Mouse (Mus musculus) MN1 (cell line): ENCODE data around the gene Pip4k2c.
"Not testable (repeated sequence)": the region's sequence is repeated elsewhere in the genome, so short reads cannot be mapped to it uniquely, and the experiment has no call there.

Experiments used
- DNase-seq: peaks from one replicate; pipeline ENCODE4 v3.0.0-alpha.2; 2016; ENCODE audit warnings: low spot score

Pip4k2c gene

DNA sequence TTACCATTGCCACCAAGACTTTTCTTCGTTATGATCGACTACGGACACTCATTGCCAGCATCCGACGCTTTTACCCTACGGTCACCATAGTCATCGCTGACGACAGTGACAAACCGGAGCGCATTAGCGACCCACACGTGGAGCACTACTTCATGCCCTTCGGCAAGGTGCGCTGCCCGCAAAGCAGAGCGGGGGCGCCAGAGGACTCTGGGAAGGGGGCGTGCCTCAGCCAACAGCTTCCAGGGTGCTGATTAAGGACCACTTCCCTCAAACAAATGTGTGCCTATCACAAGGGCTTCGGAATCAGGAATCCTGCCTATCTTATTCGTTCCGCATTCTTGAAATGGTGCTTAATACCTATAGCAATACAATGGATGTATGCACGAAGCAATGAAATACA is 41.4 kb downstream of the Pip4k2c start:
- DNase-seq: no peak

DNA sequence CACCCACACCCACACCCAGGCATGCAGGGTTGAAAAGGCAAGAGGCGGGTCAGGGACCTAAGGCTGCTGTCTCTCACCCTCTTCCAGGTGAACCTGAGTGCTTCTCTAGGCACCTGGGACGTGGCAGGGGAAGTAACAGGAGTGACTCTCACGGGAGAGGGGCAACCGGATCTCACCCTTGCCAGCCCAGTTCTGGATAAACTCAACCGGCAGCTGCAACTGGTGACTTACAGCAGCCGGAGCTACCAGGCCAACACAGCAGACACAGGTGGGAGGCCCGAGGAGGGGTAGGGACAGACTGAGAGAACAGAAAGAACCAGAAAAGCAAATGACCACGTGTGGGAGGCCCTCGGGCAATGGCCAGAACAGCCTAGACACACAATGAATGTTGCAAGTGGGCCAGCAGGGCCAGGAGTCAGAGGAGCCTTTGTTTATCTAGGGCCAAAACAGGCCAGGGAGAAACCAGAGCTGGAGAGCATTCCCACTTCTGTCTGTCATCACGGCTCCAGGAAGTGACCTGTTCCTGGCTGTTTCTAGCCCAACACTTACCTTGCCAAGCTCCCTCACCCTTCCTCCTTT is 43.7 kb downstream of the Pip4k2c start:
- peak; percentile 40 for DNase-seq

DNA sequence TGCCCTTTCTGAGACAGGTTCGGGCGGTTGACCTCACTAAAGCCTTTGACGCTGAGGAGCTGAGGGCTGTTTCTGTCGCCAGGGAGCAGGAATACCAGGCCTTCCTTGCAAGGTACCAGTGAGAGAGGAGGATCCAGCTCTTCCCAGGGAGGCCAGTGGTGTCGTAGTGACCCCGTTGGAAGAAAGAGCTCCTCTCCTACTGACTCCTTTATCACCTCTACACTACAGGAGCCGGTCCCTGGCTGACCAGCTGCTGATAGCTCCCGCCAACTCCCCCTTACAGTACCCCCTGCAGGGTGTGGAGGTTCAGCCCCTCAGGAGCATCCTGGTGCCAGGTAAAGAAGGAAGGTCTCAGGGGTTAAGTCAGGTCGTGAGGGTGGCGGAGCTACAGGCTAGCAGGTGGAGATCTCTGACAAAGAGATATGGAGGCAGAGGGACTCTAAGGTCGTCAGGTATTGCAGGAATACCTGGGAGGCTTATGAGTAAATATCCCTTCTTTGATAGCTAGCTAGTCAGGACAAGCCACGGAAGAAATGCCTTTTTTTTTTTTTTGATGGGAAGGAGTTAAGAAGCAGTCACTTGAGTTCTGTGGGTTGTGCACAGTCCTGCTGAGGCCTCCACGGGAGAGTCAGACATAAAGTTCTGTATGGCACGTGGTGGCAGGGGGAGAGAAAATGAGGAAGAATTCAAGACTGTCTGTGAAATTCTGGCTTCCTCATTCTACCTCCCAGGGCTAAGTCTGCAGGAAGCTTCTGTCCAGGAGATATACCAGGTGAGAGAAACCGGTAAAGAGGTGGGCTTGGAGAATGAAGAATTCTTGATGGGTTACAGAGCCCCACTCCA is 44.4 kb downstream of the Pip4k2c start:
- DNase-seq: no peak

DNA sequence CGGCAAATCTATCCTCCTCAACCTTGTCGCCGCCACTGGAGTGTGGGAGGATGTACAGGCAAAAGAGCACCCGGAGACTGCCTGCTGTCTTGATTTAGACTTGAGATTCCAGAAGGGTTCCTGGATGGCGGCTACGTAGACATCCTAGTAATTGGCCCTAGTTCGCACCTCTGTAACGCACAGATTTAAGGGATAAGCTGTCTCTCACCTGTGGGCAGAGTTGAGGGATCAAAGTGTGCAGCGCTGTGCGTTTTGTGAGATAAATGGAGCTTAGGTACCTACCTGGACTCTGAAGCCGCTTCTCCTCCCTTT is 45.0 kb downstream of the Pip4k2c start:
- no peak for DNase-seq

DNA sequence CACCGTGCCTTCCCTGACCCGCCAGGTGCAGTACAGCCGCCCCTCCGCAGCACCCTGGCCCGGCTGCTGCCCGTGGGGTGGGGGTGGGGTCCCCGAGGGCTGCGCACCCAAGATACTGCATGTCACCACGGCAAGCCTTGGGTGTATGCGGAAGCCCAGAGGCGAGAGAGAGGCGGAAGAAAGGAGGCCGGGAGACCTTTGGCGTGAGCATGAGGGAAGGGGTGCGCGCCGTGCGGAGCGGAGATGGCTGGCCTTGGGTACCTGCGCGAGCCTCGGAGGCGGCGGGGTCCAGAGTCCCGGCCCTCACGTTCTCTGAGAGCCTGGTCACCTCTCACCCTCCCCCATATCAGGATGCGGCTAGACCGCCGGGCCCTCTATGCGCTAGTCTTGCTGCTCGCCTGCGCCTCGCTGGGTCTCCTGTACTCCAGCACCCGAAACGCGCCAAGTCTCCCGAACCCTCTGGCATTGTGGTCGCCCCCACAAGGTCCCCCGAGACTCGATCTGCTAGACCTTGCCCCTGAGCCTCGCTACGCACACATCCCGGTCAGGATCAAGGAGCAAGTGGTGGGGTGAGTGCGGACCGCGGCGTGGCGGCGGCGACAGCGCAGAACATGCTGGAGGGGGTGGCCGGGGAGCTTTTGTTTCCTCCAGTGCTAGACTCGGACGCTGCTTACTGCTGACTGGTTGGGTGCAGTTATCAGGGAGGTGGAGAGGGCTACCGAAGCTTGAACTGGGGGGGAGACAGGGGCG is 45.6 kb downstream of the Pip4k2c start:
- DNase-seq: no peak

DNA sequence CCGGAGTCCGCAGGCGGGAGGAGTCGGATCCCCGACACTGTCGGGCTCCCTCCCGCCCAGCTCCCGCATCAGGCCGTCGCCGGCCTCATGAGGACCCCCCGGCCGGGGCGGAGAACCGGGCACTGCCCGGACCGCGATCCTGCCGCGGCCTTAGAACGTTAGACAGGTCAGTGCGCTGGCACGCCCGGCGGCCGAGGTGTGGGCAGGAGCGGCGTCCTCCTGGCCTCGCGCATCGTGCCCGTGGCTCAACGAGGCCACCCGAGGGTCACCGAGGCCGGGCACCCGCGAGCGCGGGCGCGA is 46.1 kb downstream of the Pip4k2c start:
- DNase-seq: no peak

DNA sequence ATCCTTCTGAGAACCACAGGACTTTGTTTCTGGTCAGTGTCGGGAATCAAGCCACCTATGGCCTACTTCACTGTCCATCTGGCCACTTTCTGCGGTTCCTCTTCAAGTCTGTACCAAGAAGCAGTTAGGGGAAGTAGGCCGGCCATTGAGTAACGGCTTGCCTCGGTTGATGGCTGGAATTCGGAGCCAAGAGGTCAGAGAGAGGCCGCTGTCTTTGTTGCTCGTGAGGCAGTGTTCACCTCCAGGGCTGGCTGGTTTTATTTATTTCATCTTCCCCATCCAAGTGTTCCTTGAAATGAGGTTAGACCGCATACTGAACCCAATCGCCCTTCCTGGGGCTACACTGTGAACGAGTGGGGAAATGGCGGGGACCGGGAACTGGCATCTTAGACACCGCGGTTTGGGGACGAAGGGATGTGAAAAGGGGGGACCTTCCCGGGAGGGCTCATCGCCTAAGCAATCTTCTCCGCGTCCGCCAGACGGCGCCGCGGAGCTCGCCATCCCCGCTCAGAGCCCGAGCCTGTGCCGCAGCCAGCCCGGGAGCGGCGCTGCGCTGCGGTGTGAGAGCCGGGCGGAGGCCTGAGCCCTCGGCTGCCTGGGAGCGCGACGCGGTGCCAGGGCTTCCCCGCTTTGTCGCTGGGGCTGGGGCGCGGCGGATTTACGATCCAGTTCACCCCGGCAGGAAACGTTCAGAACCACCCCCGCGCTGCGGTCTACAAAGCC is 46.6 kb downstream of the Pip4k2c start, which contains the start of gene B4galnt1:
TSS of gene B4galnt1 (plus strand) at position 595 of the 723 bp plus-strand sequence.
- peak; percentile 45 for DNase-seq

DNA sequence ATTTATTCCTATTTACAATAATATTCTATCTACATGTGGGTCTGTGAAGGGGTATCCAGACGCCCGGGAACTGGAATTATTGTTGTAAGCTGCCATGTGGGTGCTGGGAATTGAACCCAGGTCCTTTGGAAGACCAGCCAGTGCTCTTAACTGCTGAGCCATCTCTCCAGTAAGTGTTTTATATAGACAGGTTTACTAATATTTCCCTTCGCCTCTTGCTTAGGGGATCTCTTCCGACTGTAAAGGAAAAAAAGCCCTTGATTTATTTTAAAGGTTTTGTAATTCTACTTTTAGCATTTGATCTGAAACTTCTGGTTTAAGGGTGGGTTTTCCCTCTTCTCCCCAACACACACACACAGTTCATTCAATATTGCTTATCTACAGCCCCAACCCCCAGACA is 47.2 kb downstream of the Pip4k2c start:
- no peak for DNase-seq

DNA sequence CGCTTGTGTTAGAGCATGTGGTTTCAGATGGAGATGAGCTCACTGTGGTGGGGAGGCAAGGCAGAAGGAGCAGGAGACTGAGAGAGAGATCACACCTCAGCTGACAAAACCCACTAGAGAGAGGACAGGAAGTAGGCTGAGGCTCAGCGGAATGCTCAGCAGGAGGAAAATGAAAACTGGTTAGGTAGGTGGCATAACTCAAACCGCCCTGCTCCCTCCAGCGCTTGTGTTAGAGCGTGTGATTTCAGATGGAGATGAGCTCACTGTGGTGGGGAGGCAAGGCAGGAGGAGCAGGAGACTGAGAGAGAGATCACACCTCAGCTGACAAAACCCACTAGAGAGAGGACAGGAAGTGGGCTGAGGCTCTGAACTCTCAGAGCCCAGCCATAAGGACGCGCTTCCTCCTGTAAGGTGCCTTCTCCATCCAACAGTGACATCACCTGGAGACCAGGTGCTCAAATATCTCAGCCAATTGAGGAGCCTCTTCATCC is 48.6 kb downstream of the Pip4k2c start:
- DNase-seq: not testable (repeated sequence)

DNA sequence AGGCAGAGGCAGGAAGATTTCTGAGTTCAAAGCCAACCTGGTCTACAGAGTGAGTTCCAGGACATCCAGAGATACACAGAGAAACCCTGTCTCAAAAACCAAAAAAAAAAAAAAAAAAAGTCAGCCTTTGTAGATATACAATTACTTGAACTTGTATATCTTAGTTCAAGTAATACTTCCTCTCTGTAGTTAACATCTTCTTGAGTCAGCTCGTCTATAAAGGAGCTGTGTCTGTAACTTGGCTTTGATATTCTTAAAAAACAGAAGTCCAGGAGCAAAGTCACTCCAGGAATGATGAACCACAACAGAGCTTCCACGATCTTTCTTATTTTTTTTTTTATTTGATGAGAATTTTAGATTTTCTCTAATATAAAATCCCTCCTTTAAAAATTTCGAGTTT is 50.7 kb downstream of the Pip4k2c start:
- no peak for DNase-seq

DNA sequence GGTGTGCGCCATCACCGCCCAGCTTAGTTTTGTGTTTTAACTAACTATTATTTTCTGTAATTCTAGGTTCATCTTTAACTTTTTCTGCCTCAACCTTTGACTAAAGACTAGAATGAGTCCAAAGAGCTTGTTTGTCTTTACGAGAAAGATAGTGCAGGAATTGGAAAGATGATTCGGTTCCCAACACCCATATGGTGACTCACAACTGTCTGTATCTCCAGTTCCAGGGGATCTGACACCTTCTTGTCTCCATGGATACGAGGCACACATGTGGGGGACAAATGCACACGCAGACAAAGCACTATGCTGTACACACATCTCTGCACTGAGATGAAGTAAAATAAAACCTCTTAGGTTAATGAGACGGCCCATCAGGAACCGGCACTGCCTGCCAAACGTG is 51.3 kb downstream of the Pip4k2c start:
- no peak for DNase-seq

DNA sequence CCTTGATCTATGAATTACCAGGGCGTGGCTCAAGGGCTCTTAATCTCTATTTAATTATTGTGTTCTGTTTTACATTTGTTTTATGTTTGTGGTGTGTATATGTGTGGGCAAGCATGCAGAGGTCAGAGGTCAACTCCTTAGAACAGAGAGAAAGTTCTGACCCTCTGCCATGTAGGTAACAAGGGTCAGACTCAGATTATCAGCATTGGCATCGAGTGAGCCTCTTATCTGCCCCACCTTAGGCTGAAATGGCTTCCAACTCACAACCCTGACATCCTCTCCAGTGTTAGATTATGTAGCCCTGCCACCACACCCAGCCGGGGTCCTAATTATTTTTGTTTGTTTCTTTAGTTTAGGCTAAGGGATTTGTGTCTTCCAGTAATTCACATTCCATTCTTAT is 52.9 kb downstream of the Pip4k2c start:
- DNase-seq: no peak

DNA sequence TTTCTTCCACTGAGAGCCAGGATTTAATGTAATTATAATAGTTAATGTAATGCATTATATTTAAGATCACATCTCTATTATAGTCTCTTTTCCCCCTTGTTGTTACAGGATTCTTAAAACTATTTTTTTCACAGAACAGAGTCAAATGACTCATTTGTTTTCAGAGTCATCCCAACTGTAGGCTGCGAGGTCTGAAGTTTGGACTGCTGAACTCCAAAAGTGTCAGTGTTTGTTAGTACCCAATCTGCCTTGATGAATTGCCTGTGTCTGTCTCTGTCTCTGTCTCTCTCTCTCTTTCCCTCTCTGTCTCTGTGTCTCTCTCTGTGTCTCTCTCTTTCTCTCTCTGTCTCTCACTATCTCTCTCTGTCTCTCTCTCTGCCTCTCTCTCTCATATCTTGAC is 54.9 kb downstream of the Pip4k2c start:
- DNase-seq: no peak

DNA sequence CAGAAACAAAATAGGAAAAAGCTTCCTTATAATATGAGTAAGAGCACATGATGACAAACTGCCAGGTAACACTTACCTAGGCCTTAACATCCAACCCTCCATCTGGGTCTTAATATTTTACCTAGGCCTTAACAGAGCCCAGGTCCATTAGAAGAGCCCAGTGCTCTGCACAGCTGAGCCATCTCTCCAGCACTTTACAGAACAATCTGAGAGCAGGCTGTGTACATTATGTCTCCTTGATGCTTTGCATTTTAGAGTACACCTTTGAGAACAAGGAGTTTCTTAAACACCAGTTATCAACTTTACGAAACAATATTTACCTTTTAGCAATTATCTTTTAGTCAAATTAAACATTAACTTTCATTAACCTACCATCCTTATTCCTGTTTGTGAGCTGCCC is 55.3 kb downstream of the Pip4k2c start:
- no peak for DNase-seq

DNA sequence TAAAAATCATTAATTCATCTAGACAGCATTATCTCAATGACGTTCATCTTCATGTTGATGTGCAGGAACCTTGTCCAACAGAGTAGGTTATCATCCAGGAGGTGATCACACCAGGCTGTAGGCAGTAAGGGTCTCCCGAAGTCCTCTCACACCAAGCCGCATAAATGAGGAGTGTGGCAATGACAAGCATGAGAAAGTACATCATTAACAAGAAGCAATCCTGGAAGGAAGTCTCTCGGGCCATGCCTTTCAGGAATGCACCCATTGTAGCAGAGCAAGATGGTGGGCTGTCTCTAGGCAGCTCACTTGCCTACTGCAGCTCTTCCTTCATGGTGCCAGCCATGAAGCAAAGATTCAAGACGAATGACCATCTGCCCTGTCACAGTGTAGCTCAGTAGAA is 56.7 kb downstream of the Pip4k2c start:
- no peak for DNase-seq

DNA sequence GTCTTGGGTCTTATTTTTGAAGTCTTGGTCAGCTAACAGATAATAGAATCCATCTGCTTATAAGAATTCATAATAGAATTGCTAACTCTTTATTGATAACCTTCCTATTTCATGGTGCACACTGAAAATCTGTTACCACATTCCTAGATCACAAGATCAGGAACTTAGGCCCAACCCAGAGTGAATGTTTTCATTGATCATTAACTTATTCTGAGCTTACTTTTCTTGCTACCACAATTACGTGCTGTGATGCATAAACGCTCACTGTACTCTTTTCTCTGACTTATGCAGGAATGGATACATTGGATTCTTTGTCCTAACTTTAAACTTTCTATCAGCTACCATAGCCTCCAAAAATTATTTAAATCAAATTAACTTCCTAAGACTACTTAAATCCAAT is 57.1 kb downstream of the Pip4k2c start:
- no peak for DNase-seq

DNA sequence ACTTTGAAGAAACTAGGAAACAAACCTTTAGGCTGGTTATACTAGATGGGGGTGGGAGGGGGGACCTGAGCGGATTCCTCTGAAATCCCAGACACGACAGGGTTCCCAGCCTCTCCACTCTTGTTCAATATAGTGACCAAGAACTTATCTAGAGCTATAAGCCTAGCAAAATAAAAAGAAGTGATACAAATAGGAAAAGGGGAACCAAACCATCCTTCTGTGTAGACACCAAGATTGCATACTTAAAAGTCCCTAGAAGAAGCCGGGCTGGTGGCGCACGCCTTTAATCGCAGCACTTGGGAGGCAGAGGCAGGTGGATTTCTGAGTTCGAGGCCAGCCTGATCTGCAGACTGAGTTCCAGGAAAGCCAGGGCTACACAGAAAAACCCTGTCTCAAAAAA is 58.1 kb downstream of the Pip4k2c start:
- DNase-seq: no peak

DNA sequence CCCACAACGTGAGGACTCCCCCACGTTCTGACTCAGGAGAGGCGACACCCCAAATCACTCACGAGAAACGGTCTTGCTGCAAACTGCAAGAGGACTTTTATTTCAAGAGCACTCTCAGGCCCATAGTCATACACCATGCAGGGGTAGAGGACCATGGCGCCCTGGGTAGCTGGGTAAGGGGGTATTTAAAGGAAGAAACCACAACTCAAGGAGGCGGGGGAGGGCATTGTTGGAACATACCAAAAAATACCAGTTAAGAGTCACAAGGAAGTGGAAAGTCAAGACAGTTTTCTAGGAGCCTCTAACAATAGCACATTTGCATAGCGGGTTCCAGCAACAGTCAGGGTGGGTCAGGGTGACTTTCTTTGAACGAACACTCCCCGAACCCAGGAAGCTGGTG is 58.8 kb downstream of the Pip4k2c start:
- DNase-seq: not testable (repeated sequence)

DNA sequence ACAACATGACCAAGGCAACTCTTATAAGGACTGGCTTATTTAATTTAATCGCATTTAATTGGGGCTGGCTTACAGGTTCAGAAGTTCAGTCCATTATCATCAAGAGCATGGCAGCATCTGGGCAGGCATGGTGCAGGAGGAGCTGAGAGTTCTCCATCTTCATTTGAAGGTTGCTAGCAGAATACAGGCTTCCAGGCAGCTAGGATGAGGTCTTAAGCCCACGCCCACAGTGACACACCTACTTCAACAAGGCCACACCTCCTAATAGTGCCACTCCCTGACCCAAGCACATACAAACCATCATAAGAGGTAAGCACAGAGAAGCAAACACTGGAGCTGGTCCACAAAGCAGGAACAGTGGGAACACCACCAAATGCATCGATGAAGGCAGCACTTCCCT is 60.2 kb downstream of the Pip4k2c start:
- not testable (repeated sequence) for DNase-seq

DNA sequence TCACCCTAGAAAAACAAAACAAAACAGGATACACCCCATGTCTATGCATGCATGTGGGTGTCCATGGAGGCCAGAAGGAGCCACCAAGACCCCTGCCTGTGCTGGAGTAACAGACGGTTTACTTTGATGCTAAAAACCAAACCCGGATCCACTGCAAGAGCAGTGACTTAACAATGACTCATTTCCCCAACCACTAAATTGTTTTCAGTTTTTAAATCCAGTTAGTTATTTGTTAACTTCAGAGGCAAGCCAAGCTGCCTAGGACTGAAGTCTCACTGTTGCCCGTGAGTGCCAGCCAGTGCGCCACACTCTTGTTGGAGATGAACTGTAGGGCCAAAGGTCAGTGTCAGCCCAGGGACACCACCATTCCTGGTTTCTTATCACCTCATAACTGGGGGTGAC is 60.9 kb downstream of the Pip4k2c start:
- no peak for DNase-seq

DNA sequence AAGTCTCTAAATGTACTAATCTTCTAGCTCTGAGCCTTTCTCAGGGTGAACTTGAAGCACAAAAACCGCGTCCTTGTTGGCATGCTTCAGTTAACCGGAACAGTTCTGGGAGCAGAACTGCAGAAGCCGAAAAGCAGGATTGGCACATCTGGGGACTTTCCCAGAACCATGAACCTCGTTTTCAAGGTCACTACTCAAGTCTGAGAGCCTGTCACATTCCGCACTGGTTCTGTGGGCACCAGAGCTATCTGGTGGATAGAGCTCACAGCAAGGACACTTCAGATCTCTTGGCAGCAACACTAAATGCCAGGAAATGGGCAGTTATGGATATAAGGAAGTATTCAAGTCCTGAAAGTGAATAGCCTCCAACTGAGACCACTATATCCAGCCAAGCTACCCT is 64.2 kb downstream of the Pip4k2c start:
- DNase-seq: no peak
